Mouse (Mus musculus): Measurements from ENCODE around the gene Zfp617. TPM values are rescaled to one million over a fixed set of nuclear protein-coding genes. Genes with fewer than 3 reads are reported as not detected.
"Not testable (repeated sequence)": the region's sequence is repeated elsewhere in the genome, so short reads cannot be mapped to it uniquely, and the experiment has no call there.

Zfp617 gene
- polyA plus RNA-seq, 1 experiment, result 5.0 TPM

GRCm38 (mm10) chr8:71952489-71952888 lies 44.1 kb downstream of the Zfp617 start:
- DNase-seq (ENCODE audit: low read depth), result no peak

- not testable (repeated sequence) for DNase-seq (ENCODE audit: low read depth)
Observed at GRCm38 (mm10) chr8:71952961-71953700, 44.7 kb downstream of the Zfp617 start.

- DNase-seq (ENCODE audit: low read depth), result no peak
Observed at GRCm38 (mm10) chr8:71954666-71955065, 46.2 kb downstream of the Zfp617 start.

DNA sequence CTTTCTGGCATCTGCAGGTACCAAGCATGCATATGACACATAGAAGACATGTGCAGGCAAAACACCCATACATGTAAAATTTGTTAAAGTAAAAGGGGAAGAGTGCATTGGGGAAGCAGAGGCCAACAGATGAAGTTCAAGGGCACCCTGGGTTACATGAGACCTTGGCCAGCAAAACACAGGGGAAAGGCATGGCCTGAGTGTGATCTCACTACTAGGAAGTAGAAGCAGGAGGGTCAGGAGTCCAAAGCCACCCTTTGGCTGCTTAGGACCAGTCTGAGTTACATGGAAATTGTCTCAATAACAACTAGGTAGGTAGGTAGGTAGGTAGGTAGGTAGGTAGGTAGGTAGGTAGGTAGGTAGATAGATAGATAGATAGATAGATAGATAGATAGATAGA lies 52.0 kb downstream of the Zfp617 start:
- no peak for DNase-seq (ENCODE audit: low read depth)

DNA sequence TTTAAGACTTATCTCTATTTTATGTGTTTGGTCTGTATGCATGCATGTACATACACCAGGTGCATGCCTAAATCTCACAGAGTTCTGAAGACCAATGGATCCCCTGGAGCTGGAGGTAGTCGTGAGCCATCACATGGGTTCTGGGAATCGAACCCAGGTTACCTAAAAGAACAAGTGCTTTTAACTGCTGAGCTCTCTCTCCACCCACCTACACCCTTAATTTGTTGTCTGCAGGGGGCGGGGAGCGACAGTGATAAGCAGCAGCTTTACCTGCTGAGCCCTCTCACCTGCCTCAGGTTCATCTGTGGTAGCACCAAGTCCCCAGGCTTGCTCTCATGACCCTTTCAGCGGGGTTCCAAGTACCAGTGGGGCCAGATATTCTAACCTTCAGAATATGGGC lies 53.4 kb downstream of the Zfp617 start:
- no peak for DNase-seq (ENCODE audit: low read depth)

- no peak for DNase-seq (ENCODE audit: low read depth)
Observed at GRCm38 (mm10) chr8:71964051-71964450, 55.6 kb downstream of the Zfp617 start.

GRCm38 (mm10) chr8:71965166-71965565 lies 56.7 kb downstream of the Zfp617 start:
- no peak for DNase-seq (ENCODE audit: low read depth)

GRCm38 (mm10) chr8:71966411-71966810 lies 58.0 kb downstream of the Zfp617 start:
- no peak for DNase-seq (ENCODE audit: low read depth)

DNA sequence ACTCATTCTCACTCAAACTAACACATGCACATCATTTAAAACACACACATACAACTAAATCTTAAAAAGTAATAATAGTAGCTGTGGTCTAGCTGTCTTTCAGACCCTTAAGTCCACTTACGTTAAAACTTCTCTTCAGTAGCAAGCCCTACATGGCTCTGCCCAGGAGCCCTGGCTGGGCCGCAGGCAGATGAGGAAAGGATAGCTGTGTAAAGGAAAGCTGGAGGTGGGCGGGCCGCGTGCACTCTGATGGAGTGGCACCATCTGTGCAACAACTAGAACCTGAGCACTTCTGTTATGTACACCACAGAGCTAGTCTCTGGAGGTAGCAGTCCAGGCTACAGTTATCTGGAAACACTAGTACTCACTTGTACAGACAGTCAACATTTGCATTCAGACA lies 58.8 kb downstream of the Zfp617 start:
- DNase-seq (ENCODE audit: low read depth), result no peak

DNA sequence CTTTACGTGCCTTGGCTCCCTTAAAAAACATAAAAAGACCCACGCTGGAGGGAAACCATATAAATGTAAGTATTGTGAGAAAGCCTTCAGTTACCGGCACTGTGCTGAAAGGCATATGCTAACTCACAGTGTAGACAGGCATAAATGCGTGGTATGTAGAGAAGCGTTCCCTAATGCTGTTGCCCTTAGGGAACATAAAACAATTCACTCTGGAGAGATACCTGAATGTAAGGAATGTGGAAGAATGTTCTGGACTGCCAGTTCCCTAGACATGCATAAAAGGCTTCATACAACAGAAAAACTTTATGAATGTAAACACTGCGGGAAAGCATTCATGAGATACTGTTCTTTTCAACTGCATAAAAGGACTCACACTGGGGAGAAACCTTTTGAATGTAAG lies 59.7 kb downstream of the Zfp617 start:
- DNase-seq (ENCODE audit: low read depth), result no peak

- no peak for DNase-seq (ENCODE audit: low read depth)
Observed at GRCm38 (mm10) chr8:71968636-71969035, 60.2 kb downstream of the Zfp617 start.

DNA sequence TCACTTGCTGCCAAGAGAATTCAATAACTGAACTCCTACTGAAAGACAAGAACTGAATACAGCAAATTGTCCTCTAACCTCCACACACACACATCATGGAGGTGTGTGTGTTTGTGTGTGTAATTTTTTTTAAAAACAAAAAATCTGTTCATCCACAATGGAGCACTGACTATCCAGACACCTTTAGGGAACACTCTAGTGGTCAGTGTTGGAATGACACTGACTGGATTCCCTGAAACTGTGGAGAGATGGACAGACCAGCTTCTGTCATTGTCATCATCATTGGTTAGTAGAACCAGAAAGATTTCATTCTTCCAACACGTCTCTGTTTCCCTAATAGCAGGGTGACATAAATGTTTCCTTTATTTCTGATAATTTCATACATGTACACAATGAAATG lies 63.5 kb downstream of the Zfp617 start:
- DNase-seq (ENCODE audit: low read depth), result no peak

GRCm38 (mm10) chr8:71974211-71974610 lies 65.8 kb downstream of the Zfp617 start:
- DNase-seq (ENCODE audit: low read depth), result no peak

DNA sequence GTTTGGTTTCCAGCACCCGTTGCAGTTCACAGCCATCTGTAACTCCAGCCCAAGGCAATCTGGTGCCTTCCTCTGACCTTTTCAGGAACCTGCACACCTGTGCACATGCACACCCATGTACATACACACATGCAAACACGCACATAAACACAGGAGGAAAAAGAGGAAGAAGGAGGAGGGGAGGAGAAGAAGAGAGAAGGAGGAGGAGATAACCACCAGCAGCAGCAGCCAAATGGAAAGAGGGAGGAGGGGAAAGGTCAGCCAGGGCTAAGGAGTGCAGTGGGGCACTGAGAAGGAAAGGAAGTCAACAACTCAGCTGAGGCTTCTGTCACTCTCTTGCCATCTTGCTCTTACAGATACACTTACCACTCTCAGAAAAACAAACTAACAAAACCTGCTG lies 72.6 kb downstream of the Zfp617 start:
- no peak for DNase-seq (ENCODE audit: low read depth)

DNA sequence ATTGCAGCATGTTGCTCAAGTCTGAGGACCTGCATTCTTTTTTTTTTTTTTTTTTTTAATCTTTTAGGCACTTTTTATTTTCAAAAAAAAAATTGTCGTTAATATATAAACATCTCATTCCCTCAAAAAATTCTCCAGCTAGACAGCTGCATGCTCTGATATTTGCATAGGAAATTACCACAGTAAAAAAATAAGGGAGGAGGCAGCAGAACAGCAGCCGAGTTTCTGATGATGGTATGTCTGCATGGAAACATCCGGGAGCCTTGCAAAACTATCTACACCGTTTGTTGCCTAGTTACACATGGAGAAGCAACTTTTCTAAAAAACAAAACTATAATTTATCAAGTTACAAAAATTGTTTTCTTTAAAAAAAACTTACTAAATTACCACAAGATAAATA lies 73.0 kb downstream of the Zfp617 start:
- DNase-seq (ENCODE audit: low read depth), result no peak

Other genes starting within 250 kb of the Zfp617 start
- 0.58 and 2.0 TPM in 2 replicates for gene Unc13a, start 236.9 kb upstream of the Zfp617 start, polyA plus RNA-seq (2012; rRNA removed)
- 19.6 and 19.9 TPM in 2 replicates for gene Jak3, start 232.3 kb upstream of the Zfp617 start, polyA plus RNA-seq (2012; rRNA removed)
- gene Insl3, start 219.4 kb upstream of the Zfp617 start, polyA plus RNA-seq (2012; rRNA removed), result 10.6 and 37.9 TPM in 2 replicates
- gene B3gnt3, start 206.8 kb upstream of the Zfp617 start, polyA plus RNA-seq (2012; rRNA removed), result 7.9 and 11.1 TPM in 2 replicates
- gene Fcho1, start 182.9 kb upstream of the Zfp617 start, polyA plus RNA-seq (2012; rRNA removed), result 6.1 TPM in 2 replicates
- 0.95 and 1.3 TPM in 2 replicates for gene Zfp709, start 26.6 kb upstream of the Zfp617 start, polyA plus RNA-seq (2012; rRNA removed)
- 0.66 and 0.95 TPM in 2 replicates for gene Zfp882, start within 50 bp of the Zfp617 start, polyA plus RNA-seq (2012; rRNA removed)
- 5.3 and 6.2 TPM in 2 replicates for gene Zfp961, start 42.4 kb downstream of the Zfp617 start, polyA plus RNA-seq (2012; rRNA removed)
- 4.8 and 6.2 TPM in 2 replicates for gene Cyp4f18, start 101.0 kb downstream of the Zfp617 start, polyA plus RNA-seq (2012; rRNA removed)
- not detected in 2 replicates for gene Olfr372, start 132.6 kb downstream of the Zfp617 start, polyA plus RNA-seq (2012; rRNA removed)
- not detected in 2 replicates for gene Olfr373, start 174.5 kb downstream of the Zfp617 start, polyA plus RNA-seq (2012; rRNA removed)
- gene Olfr374, start 198.4 kb downstream of the Zfp617 start, polyA plus RNA-seq (2012; rRNA removed), result 0.01 TPM in 1 of 2 replicates, not detected in the other
- gene Tpm4, start 226.3 kb downstream of the Zfp617 start, polyA plus RNA-seq (2012; rRNA removed), result 76.9 and 97.8 TPM in 2 replicates